ENCODE assay signal across 22 mouse cellular contexts in genomic region chr9:57775736-57776135, GRCm38 (mm10). TPM values are rescaled to one million over a fixed set of nuclear protein-coding genes. Genes with fewer than 3 reads are reported as not detected.
DNase-seq lines count a peak whose midpoint lies in the region; ATAC-seq and TF ChIP-seq lines count a peak whose summit lies in the region.
"Had no signal": no experiment of that assay in that cellular context is flagged by ENCODE, and none has a peak within 500 bp of the region (broad histone marks: within the 10 kb centered on the region; RNA-seq: fewer than 3 reads in every experiment).

No protein-coding gene starts in this region.

- H3K9me3 ChIP-seq in forebrain, embryonic 10.5 days = no peaks in the 10 kb centered on the region
- H3K9me3 ChIP-seq in forebrain, embryonic 15.5 days = no peaks in the 10 kb centered on the region
- no peaks in the 10 kb centered on the region for H3K9me3 ChIP-seq in hindbrain, postnatal 0 days (ENCODE audit: low read length)
- H3K9me3 ChIP-seq in hindbrain, embryonic 14.5 days (ENCODE audit: control insufficient read depth, low read length) = no peaks in the 10 kb centered on the region
- H3K9me3 ChIP-seq in midbrain, embryonic 13.5 days = no peaks in the 10 kb centered on the region
- no peaks in the 10 kb centered on the region for H3K9me3 ChIP-seq in midbrain, embryonic 15.5 days
- H3K9me3 ChIP-seq: embryonic facial prominence, embryonic 13.5 days; forebrain, embryonic 13.5 days; heart, embryonic 13.5 days; liver, embryonic 12.5 days had no signal

- no peak for TF ChIP-seq CTCF in hindbrain, postnatal 0 days (IDR thresholded peaks at IDR 0.05; ENCODE audit: low read depth)

- 67% methylated on average over 4 of the region's 4 CpGs for WGBS in forebrain, embryonic 10.5 days
- WGBS in forebrain, embryonic 15.5 days = 61% methylated on average over 4 of the region's 4 CpGs
- WGBS in hindbrain, postnatal 0 days = 49% methylated on average over 4 of the region's 4 CpGs
- WGBS in hindbrain, embryonic 14.5 days = 56% methylated on average over 4 of the region's 4 CpGs
- 42% methylated on average over 4 of the region's 4 CpGs for WGBS in midbrain, embryonic 13.5 days
- 53% methylated on average over 4 of the region's 4 CpGs for WGBS in midbrain, embryonic 15.5 days

- H3K36me3 ChIP-seq in forebrain, embryonic 10.5 days (replicated peaks) = 0 out of 2 replicates have a peak, but pooled peaks cover 2% of the 10 kb centered on the region
- no peaks in the 10 kb centered on the region for H3K36me3 ChIP-seq in forebrain, embryonic 15.5 days
- H3K36me3 ChIP-seq in hindbrain, postnatal 0 days (ENCODE audit: insufficient read depth, low read length) = no peaks in the 10 kb centered on the region
- no peaks in the 10 kb centered on the region for H3K36me3 ChIP-seq in hindbrain, embryonic 14.5 days (replicated peaks; ENCODE audit: control insufficient read depth, insufficient read depth)
- no peaks in the 10 kb centered on the region for H3K36me3 ChIP-seq in midbrain, embryonic 13.5 days
- H3K36me3 ChIP-seq in midbrain, embryonic 15.5 days (replicated peaks) = no peaks in the 10 kb centered on the region
- H3K36me3 ChIP-seq: embryonic facial prominence, embryonic 13.5 days; heart, embryonic 13.5 days; limb, embryonic 13.5 days; liver, embryonic 12.5 days had no signal

- H3K4me1 ChIP-seq in forebrain, embryonic 10.5 days = peaks cover 20% of the 10 kb centered on the region
- H3K4me1 ChIP-seq in forebrain, embryonic 15.5 days = no peaks in the 10 kb centered on the region
- no peaks in the 10 kb centered on the region for H3K4me1 ChIP-seq in hindbrain, postnatal 0 days (ENCODE audit: insufficient read depth, low read length)
- H3K4me1 ChIP-seq in hindbrain, embryonic 14.5 days (replicated peaks; ENCODE audit: control insufficient read depth, insufficient read depth, low read length) = no peaks in the 10 kb centered on the region
- H3K4me1 ChIP-seq in midbrain, embryonic 13.5 days (replicated peaks) = 0 out of 2 replicates have a peak, but pooled peaks cover 2% of the 10 kb centered on the region
- no peaks in the 10 kb centered on the region for H3K4me1 ChIP-seq in midbrain, embryonic 15.5 days
- H3K4me1 ChIP-seq: embryonic facial prominence, embryonic 13.5 days; forebrain, embryonic 13.5 days; limb, embryonic 13.5 days had no signal

- H3K27me3 ChIP-seq in forebrain, embryonic 10.5 days (ENCODE audit: poor library complexity, severe bottlenecking) = no peaks in the 10 kb centered on the region
- no peaks in the 10 kb centered on the region for H3K27me3 ChIP-seq in forebrain, embryonic 15.5 days
- no peaks in the 10 kb centered on the region for H3K27me3 ChIP-seq in hindbrain, postnatal 0 days (ENCODE audit: insufficient read depth, low read length)
- no peaks in the 10 kb centered on the region for H3K27me3 ChIP-seq in hindbrain, embryonic 14.5 days (ENCODE audit: control insufficient read depth, insufficient read depth, low read length)
- 0 out of 2 replicates have a peak, but pooled peaks cover 2% of the 10 kb centered on the region for H3K27me3 ChIP-seq in midbrain, embryonic 13.5 days
- H3K27me3 ChIP-seq in midbrain, embryonic 15.5 days (replicated peaks) = no peaks in the 10 kb centered on the region
- H3K27me3 ChIP-seq: embryonic facial prominence, embryonic 13.5 days; forebrain, embryonic 13.5 days; heart, embryonic 13.5 days; limb, embryonic 13.5 days; liver, embryonic 12.5 days had no signal

- ATAC-seq in forebrain, embryonic 15.5 days (replicated peaks) = no peak
- peak; percentile 57 for ATAC-seq in hindbrain, postnatal 0 days
- no peak for ATAC-seq in hindbrain, embryonic 14.5 days (ENCODE audit: low FRiP score)
- 0 out of 2 replicates have a peak, but pooled peaks have one; percentile 30 for ATAC-seq in midbrain, embryonic 13.5 days
- ATAC-seq in midbrain, embryonic 15.5 days (replicated peaks) = no peak
- ATAC-seq: CD4-positive, CD25-positive, alpha-beta regulatory T cell, adult 4 months; forebrain, embryonic 13.5 days; liver, embryonic 12.5 days had no signal

- no peak overlapping the region for H3K4me3 ChIP-seq in forebrain, embryonic 10.5 days
- no peak overlapping the region for H3K4me3 ChIP-seq in forebrain, embryonic 15.5 days
- no peak overlapping the region for H3K4me3 ChIP-seq in hindbrain, postnatal 0 days (ENCODE audit: low read length)
- H3K4me3 ChIP-seq in hindbrain, embryonic 14.5 days (replicated peaks; ENCODE audit: low read length) = no peak overlapping the region
- no peak overlapping the region for H3K4me3 ChIP-seq in midbrain, embryonic 13.5 days (replicated peaks)
- H3K4me3 ChIP-seq in midbrain, embryonic 15.5 days = no peak overlapping the region
- H3K4me3 ChIP-seq: embryonic facial prominence, embryonic 13.5 days; erythroblast, embryonic 14.5 days; forebrain, embryonic 13.5 days; gastrocnemius, adult 2 months; heart, embryonic 13.5 days; limb, embryonic 13.5 days; liver, embryonic 12.5 days had no signal

- H3K27ac ChIP-seq in forebrain, embryonic 10.5 days = peak overlapping the region; percentile 53; the same call in 1 of the 2 replicates
- H3K27ac ChIP-seq in forebrain, embryonic 15.5 days (replicated peaks) = no peak overlapping the region
- no peak overlapping the region for H3K27ac ChIP-seq in hindbrain, postnatal 0 days
- H3K27ac ChIP-seq in hindbrain, embryonic 14.5 days = no peak overlapping the region
- no peak overlapping the region for H3K27ac ChIP-seq in midbrain, embryonic 13.5 days
- H3K27ac ChIP-seq in midbrain, embryonic 15.5 days = no peak overlapping the region
- H3K27ac ChIP-seq: embryonic facial prominence, embryonic 13.5 days; forebrain, embryonic 13.5 days; gastrocnemius, adult 2 months; heart, embryonic 13.5 days; limb, embryonic 13.5 days; liver, embryonic 12.5 days had no signal

- no peak overlapping the region for H3K9ac ChIP-seq in forebrain, embryonic 15.5 days (replicated peaks)
- H3K9ac ChIP-seq in hindbrain, postnatal 0 days (replicated peaks; ENCODE audit: low read length) = no peak overlapping the region
- H3K9ac ChIP-seq in hindbrain, embryonic 14.5 days = no peak overlapping the region
- peak overlapping the region; percentile 16; the same call in 1 of the 2 replicates for H3K9ac ChIP-seq in midbrain, embryonic 13.5 days (replicated peaks)
- H3K9ac ChIP-seq in midbrain, embryonic 15.5 days = no peak overlapping the region
- H3K9ac ChIP-seq: embryonic facial prominence, embryonic 13.5 days; forebrain, embryonic 13.5 days; heart, embryonic 13.5 days; limb, embryonic 13.5 days; liver, embryonic 12.5 days; lung, embryonic 14.5 days had no signal

- H3K4me2 ChIP-seq in forebrain, embryonic 15.5 days (replicated peaks) = no peak overlapping the region
- H3K4me2 ChIP-seq in hindbrain, postnatal 0 days (ENCODE audit: low read depth, low read length) = no peak overlapping the region
- no peak overlapping the region for H3K4me2 ChIP-seq in hindbrain, embryonic 14.5 days (replicated peaks)
- H3K4me2 ChIP-seq in midbrain, embryonic 13.5 days (replicated peaks) = no peak overlapping the region
- H3K4me2 ChIP-seq in midbrain, embryonic 15.5 days = no peak overlapping the region
- H3K4me2 ChIP-seq: embryonic facial prominence, embryonic 13.5 days; forebrain, embryonic 13.5 days; heart, embryonic 13.5 days; limb, embryonic 13.5 days; liver, embryonic 12.5 days; lung, embryonic 14.5 days had no signal

- DNase-seq in forebrain, embryonic 10.5 days (ENCODE audit: extremely low spot score, low spot score) = no peak
- peak; percentile 15 for DNase-seq in hindbrain, postnatal 0 days (ENCODE audit: low spot score)
- no peak for DNase-seq in hindbrain, embryonic 14.5 days (ENCODE audit: low spot score)
- DNase-seq in kidney, adult 8-10 months = no peak
- DNase-seq: adrenal gland, postnatal 14 days; cerebellum, adult 8-10 months; gastrocnemius, adult 2 months; heart, postnatal 14 days; kidney, adult 11 months; kidney, postnatal 4 days; lung, embryonic 14.5 days; lung, postnatal 36 days had no signal

RNA-seq across cellular contexts. Expression of gene Clk3, which starts 10.1 kb away (rescaled TPM):
- polyA plus RNA-seq in forebrain, embryonic 10.5 days (2016; fragmentation: Nextera tagmentation; extraction: Ambion mirVana) = 92.5 and 95.1 TPM in 2 replicates
- polyA plus RNA-seq in forebrain, embryonic 15.5 days (2015; fragmentation: Nextera tagmentation; extraction: Ambion mirVana) = 88.6 and 93.0 TPM in 2 replicates
- total RNA-seq in hindbrain, postnatal 0 days (2014; rRNA removed) = 76.3 and 83.7 TPM in 2 replicates
- 48.8 and 52.7 TPM in 2 replicates for polyA plus RNA-seq in hindbrain, postnatal 0 days (2015; fragmentation: Nextera tagmentation; extraction: Ambion mirVana)
- 55.8 and 65.2 TPM in 2 replicates for polyA plus RNA-seq in hindbrain, embryonic 14.5 days (2014; fragmentation: Nextera tagmentation; extraction: Ambion mirVana)
- polyA plus RNA-seq in midbrain, embryonic 13.5 days (2015; fragmentation: Nextera tagmentation; extraction: Ambion mirVana) = 80.0 and 84.9 TPM in 2 replicates
- 75.4 and 86.2 TPM in 2 replicates for polyA plus RNA-seq in midbrain, embryonic 15.5 days (2015; fragmentation: Nextera tagmentation; extraction: Ambion mirVana)

Comparison
In these comparisons a context has a peak if more than half of its experiments do, and no peak if none do; other contexts are left out.
1. ATAC-seq: peak in hindbrain, postnatal 0 days (single experiment) and midbrain, embryonic 13.5 days (single experiment); none in forebrain, embryonic 15.5 days (single experiment), hindbrain, embryonic 14.5 days (single experiment) and midbrain, embryonic 15.5 days (single experiment).